ENCODE assay signal across 21 mouse cellular contexts in the genomic region with DNA sequence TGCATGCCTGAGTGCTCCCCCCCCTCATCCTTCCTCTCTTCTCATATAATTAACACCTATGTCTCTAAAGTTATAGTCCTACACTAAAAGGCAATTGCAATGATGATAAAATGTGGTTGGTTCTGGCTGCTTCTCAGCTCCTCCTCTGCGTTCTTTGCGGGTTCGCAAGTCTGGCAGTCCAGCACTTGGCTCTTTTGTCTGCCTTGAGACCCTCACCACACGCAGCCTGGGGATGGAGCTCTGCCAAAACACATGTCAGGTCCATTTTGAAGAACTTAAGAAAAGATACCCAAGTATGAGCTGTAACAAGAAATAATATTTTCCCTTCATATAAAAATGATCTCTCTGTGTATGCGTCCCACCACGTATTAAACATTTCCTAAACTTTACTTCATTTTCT.
DNase-seq lines count a peak whose midpoint lies in the region; ATAC-seq lines count a peak whose summit lies in the region.
"Had no signal": no experiment of that assay in that cellular context is flagged by ENCODE, and none has a peak within 500 bp of the region (broad histone marks: within the 10 kb centered on the region; RNA-seq: fewer than 3 reads in every experiment).

No protein-coding gene starts in this region.

- H3K27ac ChIP-seq in embryonic facial prominence, embryonic 12.5 days: no peak overlapping the region
- H3K27ac ChIP-seq in embryonic facial prominence, embryonic 10.5 days (replicated peaks): no peak overlapping the region
- no peak overlapping the region for H3K27ac ChIP-seq in heart, embryonic 15.5 days
- H3K27ac ChIP-seq in lung, embryonic 15.5 days: peak overlapping the region; percentile 87
- peak overlapping the region; percentile 71 for H3K27ac ChIP-seq in stomach, embryonic 16.5 days (ENCODE audit: low read length)
- H3K27ac ChIP-seq: hindbrain, embryonic 15.5 days; left cerebral cortex, adult 2 months; limb, embryonic 10.5 days; neural tube, embryonic 13.5 days had no signal

- H3K4me3 ChIP-seq in embryonic facial prominence, embryonic 12.5 days: no peak overlapping the region
- no peak overlapping the region for H3K4me3 ChIP-seq in embryonic facial prominence, embryonic 10.5 days
- H3K4me3 ChIP-seq in heart, embryonic 15.5 days: no peak overlapping the region
- H3K4me3 ChIP-seq in lung, embryonic 15.5 days: no peak overlapping the region
- H3K4me3 ChIP-seq in stomach, embryonic 16.5 days (replicated peaks; ENCODE audit: low read length): no peak overlapping the region
- H3K4me3 ChIP-seq: heart, embryonic 12.5 days; hindbrain, embryonic 15.5 days; left cerebral cortex, adult 2 months; limb, embryonic 10.5 days; midbrain, embryonic 10.5 days; myocyte; neural tube, embryonic 13.5 days had no signal

- 59% methylated on average over 6 of the region's 6 CpGs for whole genome bisulfite sequencing in embryonic facial prominence, embryonic 12.5 days
- WGBS in embryonic facial prominence, embryonic 10.5 days: 76% methylated on average over 6 of the region's 6 CpGs
- WGBS in heart, embryonic 15.5 days: 52% methylated on average over 6 of the region's 6 CpGs
- 33% methylated on average over 6 of the region's 6 CpGs for WGBS in lung, embryonic 15.5 days
- WGBS in stomach, embryonic 16.5 days: 46% methylated on average over 6 of the region's 6 CpGs

- peaks cover 6% of the 10 kb centered on the region; the same call in 1 of the 2 replicates for H3K9me3 ChIP-seq in embryonic facial prominence, embryonic 12.5 days
- H3K9me3 ChIP-seq in embryonic facial prominence, embryonic 10.5 days: no peaks in the 10 kb centered on the region
- H3K9me3 ChIP-seq in heart, embryonic 15.5 days (replicated peaks): 0 out of 2 replicates have a peak, but pooled peaks cover under 1% of the 10 kb centered on the region
- H3K9me3 ChIP-seq in lung, embryonic 15.5 days: no peaks in the 10 kb centered on the region
- H3K9me3 ChIP-seq in stomach, embryonic 16.5 days (replicated peaks; ENCODE audit: control insufficient read depth, low read length): no peaks in the 10 kb centered on the region
- H3K9me3 ChIP-seq: hindbrain, embryonic 15.5 days; limb, embryonic 10.5 days; midbrain, embryonic 10.5 days; neural tube, embryonic 13.5 days had no signal

- DNase-seq in embryonic facial prominence, embryonic 10.5 days (ENCODE audit: low spot score): no peak
- no peak for DNase-seq in heart, postnatal 14 days
- no peak for DNase-seq in lung, postnatal 36 days
- DNase-seq: gastrocnemius, postnatal 36 days; layer of hippocampus, adult 9-11 months; right cerebral cortex, postnatal 25 days; spleen, adult 18-20 months; thymus, adult 18-20 months; thymus, postnatal 36 days had no signal

- no peaks in the 10 kb centered on the region for H3K27me3 ChIP-seq in embryonic facial prominence, embryonic 12.5 days
- peaks cover 12% of the 10 kb centered on the region; the same call in 1 of the 2 replicates for H3K27me3 ChIP-seq in embryonic facial prominence, embryonic 10.5 days (replicated peaks; ENCODE audit: low read depth, poor library complexity, severe bottlenecking)
- H3K27me3 ChIP-seq in heart, embryonic 15.5 days: no peaks in the 10 kb centered on the region
- no peaks in the 10 kb centered on the region for H3K27me3 ChIP-seq in lung, embryonic 15.5 days
- no peaks in the 10 kb centered on the region for H3K27me3 ChIP-seq in stomach, embryonic 16.5 days (ENCODE audit: control insufficient read depth, insufficient read depth, low read length)
- H3K27me3 ChIP-seq: heart, embryonic 12.5 days; hindbrain, embryonic 15.5 days; neural tube, embryonic 13.5 days had no signal

- H3K9ac ChIP-seq in embryonic facial prominence, embryonic 12.5 days: no peak overlapping the region
- no peak overlapping the region for H3K9ac ChIP-seq in heart, embryonic 15.5 days
- no peak overlapping the region for H3K9ac ChIP-seq in lung, embryonic 15.5 days
- no peak overlapping the region for H3K9ac ChIP-seq in stomach, embryonic 16.5 days (ENCODE audit: low read length)
- H3K9ac ChIP-seq: heart, embryonic 12.5 days; hindbrain, embryonic 15.5 days; neural tube, embryonic 13.5 days had no signal

- H3K4me2 ChIP-seq in embryonic facial prominence, embryonic 12.5 days (replicated peaks): peak overlapping the region; percentile 16; the same call in 1 of the 2 replicates
- 0 out of 2 replicates have a peak overlapping the region, but pooled peaks have one; percentile 39 for H3K4me2 ChIP-seq in heart, embryonic 15.5 days
- peak overlapping the region; percentile 47; the same call in 1 of the 2 replicates for H3K4me2 ChIP-seq in lung, embryonic 15.5 days
- H3K4me2 ChIP-seq in stomach, embryonic 16.5 days (ENCODE audit: low read depth, low read length): peak overlapping the region; percentile 5; the same call in 1 of the 2 replicates
- H3K4me2 ChIP-seq: hindbrain, embryonic 15.5 days; neural tube, embryonic 13.5 days had no signal

- no peak for ATAC-seq in embryonic facial prominence, embryonic 12.5 days (ENCODE audit: insufficient number of reproducible peaks, insufficient read depth, low FRiP score, low TSS enrichment)
- ATAC-seq in heart, embryonic 15.5 days (replicated peaks; ENCODE audit: insufficient number of reproducible peaks, insufficient read depth, low FRiP score, low read depth): no peak
- ATAC-seq in lung, embryonic 15.5 days (ENCODE audit: borderline replicate concordance, extremely low read depth, low FRiP score, low TSS enrichment): no peak
- ATAC-seq in stomach, embryonic 16.5 days (ENCODE audit: insufficient read depth, low FRiP score): no peak
- ATAC-seq: midbrain, embryonic 16.5 days had no signal

- peaks cover 26% of the 10 kb centered on the region for H3K4me1 ChIP-seq in embryonic facial prominence, embryonic 12.5 days
- peaks cover 39% of the 10 kb centered on the region for H3K4me1 ChIP-seq in embryonic facial prominence, embryonic 10.5 days
- peaks cover 26% of the 10 kb centered on the region for H3K4me1 ChIP-seq in heart, embryonic 15.5 days (replicated peaks)
- H3K4me1 ChIP-seq in lung, embryonic 15.5 days: peaks cover 50% of the 10 kb centered on the region
- H3K4me1 ChIP-seq in stomach, embryonic 16.5 days (ENCODE audit: control insufficient read depth, insufficient read depth, low read length): peaks cover 15% of the 10 kb centered on the region

- no peaks in the 10 kb centered on the region for H3K36me3 ChIP-seq in embryonic facial prominence, embryonic 12.5 days
- H3K36me3 ChIP-seq in embryonic facial prominence, embryonic 10.5 days (replicated peaks): no peaks in the 10 kb centered on the region
- H3K36me3 ChIP-seq in heart, embryonic 15.5 days: no peaks in the 10 kb centered on the region
- no peaks in the 10 kb centered on the region for H3K36me3 ChIP-seq in lung, embryonic 15.5 days
- no peaks in the 10 kb centered on the region for H3K36me3 ChIP-seq in stomach, embryonic 16.5 days (ENCODE audit: control insufficient read depth, insufficient read depth, low read length)
- H3K36me3 ChIP-seq: hindbrain, embryonic 15.5 days; limb, embryonic 10.5 days; midbrain, embryonic 10.5 days; neural tube, embryonic 13.5 days had no signal

- intact Hi-C loops in heart, postnatal 14 days (cut with DNase I): no loop called here

Comparison
In these comparisons a context has a peak if more than half of its experiments do, and no peak if none do; other contexts are left out.
1. H3K27ac ChIP-seq: peak in lung, embryonic 15.5 days (single experiment) and stomach, embryonic 16.5 days (single experiment); none in embryonic facial prominence, embryonic 12.5 days (single experiment), embryonic facial prominence, embryonic 10.5 days (single experiment) and heart, embryonic 15.5 days (single experiment).
2. Peak in every context shown above with its lines, with median percentiles within 50 percentile points of each other: H3K4me2 ChIP-seq.